Mouse (Mus musculus) layer of hippocampus, adult 8-10 months (tissue): ENCODE results near the gene Fam221a. TPM values are rescaled to one million over a fixed set of nuclear protein-coding genes. Genes with fewer than 3 reads are reported as not detected.
"Not testable (repeated sequence)": the region's sequence is repeated elsewhere in the genome, so short reads cannot be mapped to it uniquely, and the experiment has no call there.

ENCODE experiments used
- DNase-seq, 2 experiments: peaks; one replicate each; pipeline ENCODE4 v3.0.0; 2022; ENCODE audit warnings: low spot score in 2 of 2
- total RNA-seq, 4 experiments: library from RNA; stranded (reverse); gene quantifications; 2 replicates each; pipeline ENCODE4 v1.2.4; 2022

Gene Fam221a
- total RNA-seq, 4 experiments from 2014 or later = 0.65 to 2.6 (median 1.1) TPM

DNA sequence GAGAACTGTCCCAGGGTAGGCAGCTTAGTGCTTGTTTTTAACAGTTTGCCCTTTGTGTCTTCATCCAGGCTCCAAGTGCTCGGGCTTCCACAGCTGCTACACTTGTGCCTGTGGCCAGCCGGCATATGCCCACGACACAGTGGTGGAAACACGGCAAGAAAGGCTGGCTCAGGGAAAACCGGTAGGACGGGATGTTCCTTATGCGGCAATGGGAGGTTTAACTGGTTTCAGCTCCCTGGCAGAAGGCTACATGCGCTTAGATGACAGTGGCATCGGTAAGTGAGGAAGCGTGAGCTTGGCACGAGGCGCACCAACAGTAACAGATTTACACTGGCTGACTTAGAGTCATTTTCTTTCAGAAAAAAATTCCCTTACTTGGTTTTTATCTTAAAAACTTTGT lies 10.8 kb downstream of the Fam221a start:
- DNase-seq = no peak

DNA sequence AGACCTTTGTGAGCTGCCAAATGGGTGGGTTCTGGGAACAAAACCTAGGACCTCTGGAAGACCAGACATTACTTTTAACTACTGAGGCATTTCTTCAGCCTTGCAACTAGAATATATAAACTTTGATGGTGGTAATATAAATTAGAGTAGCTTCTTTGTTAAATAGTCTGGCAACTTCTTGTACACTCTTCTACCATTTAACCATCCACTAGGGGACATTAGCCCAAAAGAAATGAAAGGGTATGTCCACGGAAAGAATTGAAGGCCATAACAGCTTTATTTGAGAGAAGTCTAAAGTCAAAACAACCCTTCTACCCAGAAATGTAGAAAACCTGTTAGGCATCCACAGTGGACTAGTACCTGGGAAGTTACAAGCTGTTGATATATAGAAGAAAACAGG lies 26.7 kb downstream of the Fam221a start:
- DNase-seq = no peak

DNA sequence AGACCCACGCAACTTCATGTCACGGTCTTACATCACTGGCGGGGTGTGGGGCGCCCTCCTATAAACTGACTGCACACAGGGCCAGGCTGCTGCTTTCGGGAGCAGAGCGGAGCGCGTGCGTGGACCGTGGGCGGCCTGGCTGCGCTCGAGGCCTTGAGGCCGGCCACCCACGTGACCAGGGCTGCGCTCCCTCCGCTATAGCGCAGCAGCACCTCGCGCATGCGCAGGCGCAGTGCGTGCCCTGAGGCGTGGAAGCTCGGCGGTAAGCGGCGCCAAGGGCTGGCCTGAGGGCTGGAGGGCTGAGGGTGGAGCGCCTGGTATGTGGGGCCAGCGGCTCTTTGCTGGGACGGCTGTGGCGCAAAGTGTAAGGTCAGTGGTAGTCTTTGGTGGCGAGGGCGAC lies 27.8 kb downstream of the Fam221a start, which contains the start of gene Stk31:
Gene Stk31 (plus strand): TSS at position 289 of the 400 bp plus-strand sequence.
- DNase-seq = no peak

DNA sequence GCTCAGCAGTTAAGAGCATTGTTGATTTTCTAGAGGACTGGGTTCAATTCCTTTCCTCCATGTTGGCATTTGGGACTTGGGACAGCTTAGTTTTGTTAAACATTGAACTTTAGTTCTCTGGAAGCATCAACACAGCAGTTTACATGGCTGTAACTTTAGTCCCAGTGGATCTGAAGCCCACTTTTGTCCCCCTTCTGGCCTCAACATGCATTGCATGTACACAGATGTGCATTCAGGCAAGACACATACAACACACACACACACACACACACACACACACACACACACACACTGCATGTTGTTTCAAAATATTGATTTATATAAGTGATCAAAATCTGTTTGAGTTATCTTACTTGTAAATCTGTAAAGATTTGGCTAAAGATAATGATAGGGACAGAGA lies 29.9 kb downstream of the Fam221a start:
- no peak for DNase-seq

DNA sequence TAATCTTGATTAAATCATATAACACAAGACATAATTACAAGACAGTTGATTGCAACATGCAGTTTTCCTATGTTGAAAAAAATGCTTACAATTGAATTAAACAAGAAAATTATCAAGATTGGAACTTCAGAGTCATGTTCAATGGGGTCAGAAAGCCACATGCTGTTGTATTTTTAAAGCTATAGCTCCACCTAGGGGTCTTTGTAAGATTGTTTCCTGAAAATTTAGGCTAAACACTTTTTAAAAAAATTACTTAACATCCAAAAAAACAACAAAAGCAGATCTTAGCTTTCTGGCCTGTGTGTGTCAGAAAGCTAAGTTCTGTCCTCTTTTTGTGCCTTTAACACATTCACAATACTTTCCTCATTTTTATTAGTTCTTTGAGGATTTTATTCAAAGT lies 30.8 kb downstream of the Fam221a start:
- no peak for DNase-seq

DNA sequence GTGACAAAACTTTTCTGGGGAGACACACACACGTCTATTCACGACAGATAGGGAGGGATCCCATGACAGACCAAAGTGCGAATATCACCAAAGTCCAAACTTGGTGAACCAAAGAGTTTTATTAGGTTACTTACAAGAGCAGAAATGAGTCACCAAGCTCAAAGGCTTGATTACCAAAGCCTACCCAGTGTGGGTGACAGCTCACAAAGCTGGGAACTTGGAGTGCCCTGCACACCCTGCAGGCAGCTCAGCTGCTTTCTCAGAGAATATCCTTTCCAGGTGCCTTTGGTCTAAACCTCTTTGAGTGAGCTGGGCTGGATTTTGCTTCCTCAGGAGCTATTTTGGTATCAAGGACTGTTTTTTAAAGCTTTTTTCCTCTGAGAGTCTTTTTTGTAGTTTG lies 43.3 kb downstream of the Fam221a start:
- no peak for DNase-seq

DNA sequence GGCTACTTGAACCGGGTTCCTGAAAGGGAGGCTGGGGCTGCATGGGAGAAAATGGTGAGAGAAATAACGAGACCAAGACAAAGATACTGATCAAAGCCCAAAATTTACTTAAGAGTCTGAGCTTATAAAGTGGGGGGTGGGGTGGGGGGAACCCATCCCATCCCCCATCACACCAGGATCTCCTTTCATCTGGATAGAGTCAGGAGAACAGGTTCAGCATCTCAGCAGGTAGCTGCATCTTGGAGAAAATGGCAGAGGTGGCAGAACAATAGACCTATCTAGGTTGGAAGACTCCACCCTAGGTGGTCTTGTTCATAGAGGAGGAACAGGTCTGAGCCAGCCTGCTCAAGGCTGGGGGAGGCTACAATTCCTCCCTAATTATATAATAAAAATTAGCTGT lies 45.4 kb downstream of the Fam221a start:
- DNase-seq = not testable (repeated sequence)

DNA sequence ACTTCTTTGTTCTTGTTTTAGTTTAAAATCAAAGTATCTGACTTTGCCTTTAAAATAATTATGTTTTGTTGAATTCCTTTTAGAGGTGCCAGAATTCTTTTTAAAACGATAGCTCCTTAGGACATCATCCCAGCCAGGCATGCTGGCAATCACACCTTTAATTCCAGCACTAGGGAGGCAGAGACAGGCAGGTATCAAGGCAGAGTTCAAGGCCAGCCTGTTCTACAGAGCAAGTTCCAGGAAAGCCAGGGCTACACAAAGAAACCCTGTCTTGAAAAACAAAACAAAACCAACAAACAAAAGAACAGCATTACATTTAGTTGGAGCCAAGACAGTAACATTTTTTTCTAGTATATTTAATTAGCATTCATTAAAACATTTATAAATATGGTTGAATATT lies 48.4 kb downstream of the Fam221a start:
- no peak for DNase-seq

DNA sequence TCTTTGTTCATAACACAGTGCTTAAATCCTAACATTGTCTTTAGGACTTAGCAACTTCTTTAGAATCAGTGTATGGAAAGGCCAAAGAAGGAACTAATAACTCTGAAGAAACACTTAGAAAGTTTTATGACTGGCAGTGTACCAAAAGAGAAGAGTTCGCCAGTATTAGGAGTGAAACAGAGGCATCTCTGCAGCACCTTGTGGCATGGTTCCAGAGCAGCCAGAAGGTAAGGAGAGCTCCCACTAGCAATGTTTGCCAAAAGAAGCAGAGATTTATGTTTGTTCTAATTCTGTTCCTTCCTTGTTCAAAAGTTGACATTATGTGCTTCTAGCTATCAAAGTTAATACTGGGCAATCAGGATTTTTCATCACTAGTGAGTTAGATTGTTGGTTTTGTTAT lies 69.8 kb downstream of the Fam221a start:
- DNase-seq = no peak

Other genes with a start within 250 kb of the Fam221a start
- not detected for gene Igf2bp3, start 152.8 kb upstream of the Fam221a start, total RNA-seq
- gene Tra2a, start 103.7 kb upstream of the Fam221a start, total RNA-seq = 100 to 1,000 TPM in 1 of 4 experiments, 10 to 100 TPM in 3; 54.1 to 108 (median 82.0) TPM
- 10 to 100 TPM in 2 of 4 experiments, 1 to 10 TPM in 2; 7.9 to 10.8 (median 9.4) TPM for gene Ccdc126, start 48.5 kb upstream of the Fam221a start, total RNA-seq
- 1 to 10 TPM in 3 of 4 experiments, under 1 TPM in 1; 0.86 to 1.6 (median 1.4) TPM for gene Stk31, start 27.9 kb downstream of the Fam221a start, total RNA-seq